Mouse (Mus musculus): ENCODE measurements at regions not wholly inside any gene's neighbourhood (a gene's known extent, or its start where the extent isn't known, plus 50 kb on each side); places are given as distances from the start of the nearest gene placed in this dataset.

GRCm38 (mm10) chr10:12210181-12210580, 659.0 kb downstream of the Utrn start:
- Histone ChIP-seq H3K4me3 (ENCODE audit: low read depth, low read length) (no peak overlapping the region), H3K36me3 (replicated peaks; ENCODE audit: control insufficient read depth, insufficient read depth, low read length) (no peaks in the 10 kb centered on the region), H3K9ac (replicated peaks; ENCODE audit: low read depth, low read length) (no peak overlapping the region), H3K27ac (ENCODE audit: low read depth) (no peak overlapping the region), H3K4me1 (ENCODE audit: control insufficient read depth, insufficient read depth) (no peaks in the 10 kb centered on the region), H3K4me2 (ENCODE audit: low read depth, low read length) (no peak overlapping the region), H3K27me3 (ENCODE audit: control insufficient read depth, insufficient read depth, low read length) (no peaks in the 10 kb centered on the region), H3K9me3 (replicated peaks; ENCODE audit: control insufficient read depth, low read length) (no peaks in the 10 kb centered on the region)
- 82% methylated on average over 2 of the region's 2 CpGs for WGBS
- DNase-seq (ENCODE audit: low spot score) (no peak), ATAC-seq (ENCODE audit: insufficient read depth, low read depth) (no peak)
- TF ChIP-seq EP300 (IDR thresholded peaks at IDR 0.05; ENCODE audit: low read depth) = no peak
- no peak for TF ChIP-seq CTCF (IDR thresholded peaks at IDR 0.05; ENCODE audit: low read depth)

GRCm38 (mm10) chr10:12218879-12219278, 650.3 kb downstream of the Utrn start:
- DNase-seq (ENCODE audit: low spot score) (no peak), ATAC-seq (ENCODE audit: insufficient read depth, low read depth) (no peak)
- H3K27ac ChIP-seq (ENCODE audit: low read depth) = no peak overlapping the region
- H3K27me3 ChIP-seq (ENCODE audit: control insufficient read depth, insufficient read depth, low read length) = no peaks in the 10 kb centered on the region
- H3K4me2 ChIP-seq (ENCODE audit: low read depth, low read length) = no peak overlapping the region
- no peaks in the 10 kb centered on the region for H3K4me1 ChIP-seq (ENCODE audit: control insufficient read depth, insufficient read depth)
- TF ChIP-seq EP300 (IDR thresholded peaks at IDR 0.05; ENCODE audit: low read depth) (no peak), CTCF (IDR thresholded peaks at IDR 0.05; ENCODE audit: low read depth) (peak; percentile 49)
- H3K9ac ChIP-seq (replicated peaks; ENCODE audit: low read depth, low read length) = no peak overlapping the region
- no peaks in the 10 kb centered on the region for H3K9me3 ChIP-seq (replicated peaks; ENCODE audit: control insufficient read depth, low read length)
- no peak overlapping the region for H3K4me3 ChIP-seq (ENCODE audit: low read depth, low read length)
- H3K36me3 ChIP-seq (replicated peaks; ENCODE audit: control insufficient read depth, insufficient read depth, low read length) = no peaks in the 10 kb centered on the region

GRCm38 (mm10) chr10:12234141-12234540, 635.0 kb downstream of the Utrn start:
- Histone ChIP-seq H3K4me3 (ENCODE audit: low read depth, low read length) (no peak overlapping the region), H3K9ac (replicated peaks; ENCODE audit: low read depth, low read length) (no peak overlapping the region), H3K27me3 (ENCODE audit: control insufficient read depth, insufficient read depth, low read length) (no peaks in the 10 kb centered on the region), H3K4me2 (ENCODE audit: low read depth, low read length) (no peak overlapping the region), H3K27ac (ENCODE audit: low read depth) (no peak overlapping the region), H3K9me3 (replicated peaks; ENCODE audit: control insufficient read depth, low read length) (no peaks in the 10 kb centered on the region), H3K4me1 (ENCODE audit: control insufficient read depth, insufficient read depth) (no peaks in the 10 kb centered on the region), H3K36me3 (replicated peaks; ENCODE audit: control insufficient read depth, insufficient read depth, low read length) (no peaks in the 10 kb centered on the region)
- no peak for DNase-seq (ENCODE audit: low spot score)
- WGBS = 37% methylated on average over 1 of the region's 1 CpGs
- TF ChIP-seq EP300 (IDR thresholded peaks at IDR 0.05; ENCODE audit: low read depth) = no peak
- ATAC-seq (ENCODE audit: insufficient read depth, low read depth) = no peak

- no peaks in the 10 kb centered on the region for H3K36me3 ChIP-seq (replicated peaks; ENCODE audit: control insufficient read depth, insufficient read depth, low read length)
- WGBS = 60% methylated on average over 3 of the region's 3 CpGs
- H3K27ac ChIP-seq (ENCODE audit: low read depth) = no peak overlapping the region
- H3K27me3 ChIP-seq (ENCODE audit: control insufficient read depth, insufficient read depth, low read length) = no peaks in the 10 kb centered on the region
- no peak overlapping the region for H3K9ac ChIP-seq (replicated peaks; ENCODE audit: low read depth, low read length)
- no peaks in the 10 kb centered on the region for H3K4me1 ChIP-seq (ENCODE audit: control insufficient read depth, insufficient read depth)
- peak; percentile 30; the same call in 1 of the 2 replicates for ATAC-seq (ENCODE audit: insufficient read depth, low read depth)
- no peaks in the 10 kb centered on the region for H3K9me3 ChIP-seq (replicated peaks; ENCODE audit: control insufficient read depth, low read length)
- no peak for DNase-seq (ENCODE audit: low spot score)
- TF ChIP-seq CTCF (IDR thresholded peaks at IDR 0.05; ENCODE audit: low read depth) = no peak
- no peak for TF ChIP-seq EP300 (IDR thresholded peaks at IDR 0.05; ENCODE audit: low read depth)
- H3K4me3 ChIP-seq (ENCODE audit: low read depth, low read length) = no peak overlapping the region
- H3K4me2 ChIP-seq (ENCODE audit: low read depth, low read length) = no peak overlapping the region
These were observed 620.3 kb downstream of the Utrn start for GRCm38 (mm10) chr10:12248853-12249252.

- TF ChIP-seq EP300 (IDR thresholded peaks at IDR 0.05; ENCODE audit: low read depth) (no peak), CTCF (IDR thresholded peaks at IDR 0.05; ENCODE audit: low read depth) (no peak)
- Histone ChIP-seq H3K27me3 (ENCODE audit: control insufficient read depth, insufficient read depth, low read length) (no peaks in the 10 kb centered on the region), H3K27ac (ENCODE audit: low read depth) (no peak overlapping the region), H3K9ac (replicated peaks; ENCODE audit: low read depth, low read length) (no peak overlapping the region), H3K4me2 (ENCODE audit: low read depth, low read length) (no peak overlapping the region), H3K9me3 (replicated peaks; ENCODE audit: control insufficient read depth, low read length) (no peaks in the 10 kb centered on the region), H3K4me1 (ENCODE audit: control insufficient read depth, insufficient read depth) (no peaks in the 10 kb centered on the region), H3K36me3 (replicated peaks; ENCODE audit: control insufficient read depth, insufficient read depth, low read length) (no peaks in the 10 kb centered on the region), H3K4me3 (ENCODE audit: low read depth, low read length) (no peak overlapping the region)
- ATAC-seq (ENCODE audit: insufficient read depth, low read depth) = no peak
- no peak for DNase-seq (ENCODE audit: low spot score)
- 74% methylated on average over 3 of the region's 3 CpGs for WGBS
These were observed 615.9 kb downstream of the Utrn start for GRCm38 (mm10) chr10:12253274-12253673.

GRCm38 (mm10) chr10:12285679-12286078, 583.5 kb downstream of the Utrn start:
- no peaks in the 10 kb centered on the region for H3K9me3 ChIP-seq (replicated peaks; ENCODE audit: control insufficient read depth, low read length)
- TF ChIP-seq CTCF (IDR thresholded peaks at IDR 0.05; ENCODE audit: low read depth) (no peak), EP300 (IDR thresholded peaks at IDR 0.05; ENCODE audit: low read depth) (no peak)
- H3K27me3 ChIP-seq (ENCODE audit: control insufficient read depth, insufficient read depth, low read length) = no peaks in the 10 kb centered on the region
- H3K9ac ChIP-seq (replicated peaks; ENCODE audit: low read depth, low read length) = no peak overlapping the region
- H3K4me2 ChIP-seq (ENCODE audit: low read depth, low read length) = no peak overlapping the region
- H3K4me1 ChIP-seq (ENCODE audit: control insufficient read depth, insufficient read depth) = no peaks in the 10 kb centered on the region
- H3K27ac ChIP-seq (ENCODE audit: low read depth) = no peak overlapping the region
- no peaks in the 10 kb centered on the region for H3K36me3 ChIP-seq (replicated peaks; ENCODE audit: control insufficient read depth, insufficient read depth, low read length)
- 80% methylated on average over 3 of the region's 3 CpGs for WGBS
- ATAC-seq (ENCODE audit: insufficient read depth, low read depth) = no peak
- H3K4me3 ChIP-seq (ENCODE audit: low read depth, low read length) = no peak overlapping the region
- DNase-seq (ENCODE audit: low spot score) = no peak

All from heart, postnatal 0 days (tissue).